Mouse (Mus musculus): Measurements from ENCODE around the gene Mbnl1.

The Mbnl1 gene

DNA sequence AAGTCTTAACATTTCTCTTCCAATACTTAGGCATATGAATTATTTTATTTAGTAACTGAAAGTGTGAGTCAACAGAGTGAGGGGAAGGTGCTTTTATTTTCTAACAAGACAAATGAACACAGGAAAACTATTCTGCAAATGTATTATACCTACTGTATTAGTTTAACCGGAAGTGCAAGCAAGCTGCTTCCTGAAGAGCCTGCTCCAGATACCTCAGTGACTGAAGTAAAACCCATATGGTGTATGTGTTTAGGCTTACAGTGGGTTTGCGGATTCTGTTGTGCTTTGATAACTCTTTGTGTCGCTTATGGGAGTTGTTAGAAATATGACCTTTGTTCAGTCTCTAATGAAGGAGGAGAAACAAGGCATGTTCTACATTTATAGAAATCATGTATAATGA lies 46.7 kb downstream of the Mbnl1 start:
- DNase-seq (ENCODE audit: low read depth) = no peak

DNA sequence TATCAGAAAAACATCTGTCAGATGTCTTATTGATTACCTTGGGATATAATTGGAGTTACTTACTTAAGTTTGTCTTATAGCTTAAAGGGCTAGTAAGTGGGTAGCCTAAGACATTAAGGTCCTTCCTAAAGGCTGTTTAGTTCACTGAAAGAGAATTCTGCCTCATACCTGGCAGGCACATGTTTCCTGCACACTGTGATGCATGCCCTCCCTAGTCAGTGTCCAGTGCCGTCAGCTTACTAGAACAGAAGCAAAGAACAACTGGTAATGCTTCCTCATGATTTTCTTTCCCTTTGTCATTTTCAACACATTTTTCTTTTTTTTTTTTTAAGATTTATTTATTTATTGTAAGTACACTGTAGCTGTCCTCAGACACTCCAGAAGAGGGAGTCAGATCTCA lies 51.5 kb downstream of the Mbnl1 start:
- DNase-seq (ENCODE audit: low read depth) = no peak

DNA sequence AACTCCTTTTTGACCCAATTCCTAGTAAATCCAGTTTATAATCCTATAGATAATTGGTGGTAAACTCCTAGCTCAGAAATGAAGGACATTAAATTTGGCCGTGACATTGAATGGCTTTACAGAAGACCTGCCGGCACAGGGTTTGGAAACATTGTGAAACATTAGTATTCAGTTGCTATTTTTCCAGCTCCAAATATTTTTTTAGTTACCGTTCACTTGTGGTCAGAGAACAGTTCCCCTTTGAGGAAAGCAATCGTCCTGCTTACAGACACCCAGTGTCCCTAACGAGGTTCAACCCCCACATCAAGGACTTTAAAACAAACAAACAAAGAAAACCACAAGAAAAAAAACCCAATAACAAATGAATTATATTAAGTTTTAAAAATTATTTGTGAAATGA lies 58.7 kb downstream of the Mbnl1 start:
- no peak for DNase-seq (ENCODE audit: low read depth)

GRCm38 (mm10) chr3:60531826-60532225 lies 59.2 kb downstream of the Mbnl1 start:
- DNase-seq (ENCODE audit: low read depth) = no peak

DNA sequence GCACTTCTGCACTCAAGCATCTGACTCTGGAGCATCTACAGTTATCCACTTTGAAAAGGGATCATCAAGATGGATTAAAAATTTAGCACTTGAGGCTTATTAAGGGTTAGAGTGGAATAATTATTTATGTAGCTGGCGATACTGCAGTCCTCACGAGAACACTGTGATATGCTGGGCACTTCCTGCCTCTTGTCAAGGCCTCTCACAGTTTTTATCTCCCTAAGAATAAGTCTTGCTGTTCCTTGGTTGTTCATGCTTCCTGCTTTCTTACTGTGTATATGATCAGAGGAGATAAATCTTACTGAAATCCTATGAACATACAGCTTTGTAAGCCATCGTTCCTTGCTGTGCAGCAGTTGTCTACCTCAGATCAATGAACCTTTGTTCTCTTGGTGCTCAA lies 62.6 kb downstream of the Mbnl1 start:
- DNase-seq (ENCODE audit: low read depth) = no peak

- DNase-seq (ENCODE audit: low read depth) = no peak
Measured at GRCm38 (mm10) chr3:60537063-60537462, 64.4 kb downstream of the Mbnl1 start.

GRCm38 (mm10) chr3:60538214-60538971 lies 65.8 kb downstream of the Mbnl1 start:
- DNase-seq (ENCODE audit: low read depth) = no peak

GRCm38 (mm10) chr3:60541121-60541520 lies 68.5 kb downstream of the Mbnl1 start:
- no peak for DNase-seq (ENCODE audit: low read depth)

- peak; percentile 73 for DNase-seq (ENCODE audit: low read depth)
Measured at GRCm38 (mm10) chr3:60546196-60546595, 73.6 kb downstream of the Mbnl1 start.

DNA sequence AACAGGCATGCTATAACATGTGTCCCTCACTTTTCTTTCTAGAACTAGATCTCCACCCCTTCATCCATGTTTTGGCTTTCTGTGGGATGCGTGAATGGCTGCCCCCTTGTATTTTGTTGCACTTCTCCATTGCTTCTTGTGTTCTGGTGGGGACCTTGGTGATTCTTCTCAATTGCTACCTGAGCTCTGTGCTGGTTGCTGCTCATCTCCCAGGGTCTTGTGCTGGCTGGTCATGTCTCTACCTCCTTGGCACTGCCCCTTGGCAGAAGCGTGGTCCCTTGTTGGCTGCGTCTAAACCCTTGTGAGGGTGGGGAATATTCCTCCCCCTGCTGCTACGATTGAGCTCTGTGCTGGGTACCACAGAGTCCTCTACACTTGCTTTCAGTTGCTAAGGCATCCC lies 74.3 kb downstream of the Mbnl1 start:
- no peak for DNase-seq (ENCODE audit: low read depth)

DNA sequence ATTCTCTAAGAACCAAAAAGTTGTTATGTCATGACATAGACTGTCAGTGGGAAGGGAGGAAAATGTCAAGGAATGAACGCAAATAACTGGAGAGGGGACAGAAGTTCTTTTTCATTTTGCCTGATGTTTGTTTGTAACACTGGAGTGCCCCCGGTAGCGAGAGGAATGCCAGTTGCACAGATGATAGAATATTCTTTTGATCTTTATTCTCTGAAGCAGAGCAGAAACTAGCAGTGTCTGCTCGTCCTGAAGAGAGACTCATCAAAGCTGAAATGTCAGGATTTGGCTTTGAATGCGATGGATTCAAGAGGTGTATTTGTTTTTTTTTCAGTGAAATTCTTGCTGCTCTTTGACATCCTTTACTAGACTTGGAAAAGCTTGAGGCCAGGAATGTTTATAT lies 77.9 kb downstream of the Mbnl1 start:
- DNase-seq (ENCODE audit: low read depth) = no peak

DNA sequence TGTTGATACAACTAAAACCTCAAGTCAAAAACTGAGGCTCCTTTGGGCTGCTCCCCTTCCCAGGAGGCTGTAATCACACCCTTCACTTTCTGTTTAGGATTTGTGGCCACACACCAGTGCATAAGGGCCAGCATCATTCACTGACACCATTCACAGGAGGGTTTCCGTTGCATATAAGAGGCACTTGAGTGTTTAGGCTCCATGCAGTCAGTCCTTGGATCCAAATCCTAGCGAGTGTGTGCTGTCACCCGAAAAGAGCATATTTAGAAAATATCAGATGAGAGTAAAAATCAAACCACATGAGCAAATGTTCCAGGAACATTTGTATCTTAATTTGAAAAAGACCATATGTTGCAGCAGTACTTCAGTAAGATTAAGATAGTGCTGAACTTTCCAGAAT lies 79.0 kb downstream of the Mbnl1 start:
- no peak for DNase-seq (ENCODE audit: low read depth)

- DNase-seq (ENCODE audit: low read depth) = no peak
Measured at GRCm38 (mm10) chr3:60553011-60553410, 80.4 kb downstream of the Mbnl1 start.

GRCm38 (mm10) chr3:60556596-60556995 lies 84.0 kb downstream of the Mbnl1 start:
- DNase-seq (ENCODE audit: low read depth) = no peak

- DNase-seq (ENCODE audit: low read depth) = no peak
Measured at GRCm38 (mm10) chr3:60558252-60558862, 85.7 kb downstream of the Mbnl1 start.

- no peak for DNase-seq (ENCODE audit: low read depth)
Measured at GRCm38 (mm10) chr3:60559762-60560161, 87.1 kb downstream of the Mbnl1 start.

DNA sequence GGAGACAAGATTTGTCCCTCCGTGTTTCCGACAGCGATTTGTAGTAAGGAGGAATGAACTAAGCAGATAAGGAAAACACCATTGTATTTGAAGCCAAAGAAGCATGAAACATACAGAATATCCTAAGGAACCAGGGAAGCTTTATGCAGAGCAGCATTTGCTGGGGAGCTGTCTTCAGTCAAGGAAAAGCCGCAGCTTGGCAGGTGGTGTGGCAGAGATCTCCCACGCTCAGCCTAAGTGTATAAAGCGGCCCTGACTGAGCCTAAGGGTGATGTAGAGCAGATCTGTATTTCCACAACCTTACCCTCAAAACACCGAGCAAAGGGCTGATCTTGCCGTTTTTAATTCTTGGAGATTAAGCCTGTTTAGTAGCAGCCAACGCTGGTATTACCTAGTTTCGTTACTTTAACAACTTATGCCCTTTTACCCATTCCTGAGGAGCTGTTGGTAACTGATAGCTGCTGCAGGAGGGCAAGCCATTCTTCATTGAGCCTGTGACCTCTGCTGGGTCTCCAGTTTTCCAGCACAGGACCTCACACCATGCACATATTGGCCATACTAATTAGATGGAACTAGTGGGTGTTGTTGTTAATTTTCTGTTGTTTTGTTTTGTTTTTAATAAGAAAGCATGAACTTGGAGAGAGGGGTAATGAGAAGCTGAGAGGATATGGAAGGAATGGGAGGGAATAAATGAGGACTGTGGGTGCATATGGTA lies 91.1 kb downstream of the Mbnl1 start:
- DNase-seq (ENCODE audit: low read depth) = no peak

DNA sequence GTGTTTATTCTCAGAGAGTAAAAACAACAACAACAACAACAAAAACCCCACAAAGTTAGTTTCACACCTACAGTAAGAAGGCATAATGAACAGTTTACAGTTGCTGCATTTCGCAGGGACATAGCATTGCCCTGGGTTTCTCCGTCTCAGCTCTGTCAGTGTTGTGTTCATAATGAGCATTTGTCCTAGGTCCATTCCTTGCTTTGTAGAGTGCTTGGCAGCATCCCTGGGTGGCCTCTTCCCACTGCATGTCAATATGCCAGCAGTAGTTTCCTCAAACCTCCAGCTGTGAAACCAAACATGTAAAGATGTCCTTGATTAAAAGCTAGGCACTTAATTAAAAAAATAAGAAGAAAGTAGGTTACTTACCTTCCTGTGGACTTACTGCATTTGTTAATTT lies 91.6 kb downstream of the Mbnl1 start:
- no peak for DNase-seq (ENCODE audit: low read depth)

DNA sequence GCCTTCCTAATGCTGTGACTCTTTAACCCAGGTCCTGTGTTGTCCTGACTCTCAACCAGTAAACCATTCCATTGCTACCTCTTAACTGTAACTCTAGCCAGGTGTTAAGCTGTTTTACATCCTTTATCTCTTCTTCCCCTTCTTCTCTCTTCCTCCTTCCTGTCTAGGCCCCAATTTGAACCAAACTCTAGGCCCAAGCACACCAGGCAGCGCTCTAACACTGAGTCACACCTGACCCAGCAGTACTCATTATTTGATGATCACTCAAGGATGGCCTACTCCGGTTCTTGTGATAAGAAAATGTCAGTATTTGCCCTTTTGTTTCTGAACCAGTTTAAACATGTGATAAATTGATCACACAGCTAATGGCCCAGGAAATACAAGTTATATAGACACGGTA lies 92.6 kb downstream of the Mbnl1 start:
- DNase-seq (ENCODE audit: low read depth) = no peak

GRCm38 (mm10) chr3:60565950-60566349 lies 93.3 kb downstream of the Mbnl1 start:
- no peak for DNase-seq (ENCODE audit: low read depth)

DNA sequence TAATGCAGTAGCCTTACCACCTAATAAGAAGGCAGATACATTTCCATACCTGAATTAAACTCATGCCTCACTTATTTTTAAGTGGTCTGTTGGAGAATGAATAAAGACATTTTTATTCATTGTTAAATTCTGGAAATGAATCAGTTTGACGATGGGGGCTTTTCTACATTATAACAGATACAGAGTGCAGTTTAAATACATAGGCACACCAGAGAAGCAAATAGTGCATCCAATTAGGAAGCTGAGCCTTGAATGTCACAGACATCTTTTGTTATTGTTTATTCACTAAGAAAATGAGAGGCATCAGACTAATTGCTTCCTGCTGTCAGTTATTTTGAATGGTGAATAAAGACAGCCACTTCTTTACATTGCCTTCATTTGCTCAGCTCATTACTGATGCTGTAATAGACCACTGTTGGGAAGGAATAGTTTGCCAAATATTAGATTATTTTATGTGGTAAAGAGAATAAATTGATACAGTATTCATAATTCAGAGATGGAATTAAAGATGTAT lies 95.6 kb downstream of the Mbnl1 start:
- no peak for DNase-seq (ENCODE audit: low read depth)

DNA sequence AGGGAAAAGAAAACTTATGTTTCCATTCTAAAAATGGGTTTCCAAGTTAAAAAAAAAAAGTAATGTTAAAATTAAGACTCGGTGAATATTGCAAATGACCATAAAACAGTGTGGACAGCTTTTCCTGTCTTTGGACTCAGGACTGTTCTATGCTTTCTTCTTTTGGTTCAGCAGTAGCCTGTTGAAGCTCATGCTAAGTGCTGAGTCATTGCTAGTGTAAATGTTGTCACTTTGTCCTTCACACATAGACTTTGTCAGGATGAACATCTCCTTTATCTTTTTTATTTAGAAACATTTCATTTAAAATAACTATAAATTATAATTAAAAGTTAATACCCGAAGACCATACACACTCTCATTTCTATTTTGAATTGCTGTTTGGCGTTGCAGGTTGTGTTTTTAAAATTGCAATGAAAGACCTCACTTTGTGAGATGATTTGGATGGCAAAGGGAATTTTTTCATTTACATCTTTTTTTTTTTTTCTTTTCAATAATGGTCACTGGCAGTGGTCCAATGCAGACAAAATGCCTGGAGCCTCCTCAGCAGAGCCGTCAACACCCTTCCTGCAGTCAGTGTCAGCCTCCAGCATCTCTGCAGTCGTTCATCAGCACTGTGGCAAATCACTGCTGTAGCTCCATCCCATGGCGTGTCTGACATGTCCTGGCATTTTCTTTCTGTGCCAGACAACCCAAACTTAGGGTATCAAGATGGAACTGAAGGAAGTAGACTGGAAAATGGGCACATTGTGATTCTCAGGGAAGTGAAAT lies 96.4 kb downstream of the Mbnl1 start:
- no peak for DNase-seq (ENCODE audit: low read depth)

Data from c-Kit-positive CD71-positive TER-119-negative erythroid progenitor cells, embryonic 14.5 days (primary cell).